Mouse (Mus musculus) olfactory bulb, adult 2 months (tissue): Measurements from ENCODE around the gene Ganab. TPM values are rescaled to one million over a fixed set of nuclear protein-coding genes. Genes with fewer than 3 reads are reported as not detected.

Experiments used
- H3K27ac ChIP-seq: fragments of 200-500 bp; 2 replicates; pipeline ENCODE4 v1.5.1; 2012; ENCODE audit warnings: low read depth, low read length; ENCODE audit not compliant: insufficient read depth
- H3K4me1 ChIP-seq: fragments of 200-500 bp; 2 replicates; pipeline ENCODE4 v1.6.1; 2012; ENCODE audit warnings: low read length; ENCODE audit not compliant: control insufficient read depth, insufficient read depth
- H3K4me3 ChIP-seq: fragments of 200-500 bp; 2 replicates; pipeline ENCODE4 v1.5.1; 2012; ENCODE audit warnings: mild to moderate bottlenecking, low read depth, low read length, moderate library complexity; ENCODE audit not compliant: insufficient read depth
- CTCF ChIP-seq: fragments of 200-500 bp; IDR thresholded peaks from 2 replicates; pipeline ENCODE4 v1.5.1; 2012; ENCODE audit warnings: low read depth, mild to moderate bottlenecking, low read length, moderate library complexity; ENCODE audit not compliant: insufficient read depth
- POLR2A ChIP-seq: fragments of 200-500 bp; IDR thresholded peaks from 2 replicates; pipeline ENCODE4 v1.6.1; 2012; ENCODE audit warnings: mild to moderate bottlenecking, low read depth, low read length, moderate library complexity; ENCODE audit not compliant: insufficient read depth
- WGBS: fragments of 180-500 bp; shearing (Covaris S2); methylation state at CpG from one replicate; pipeline ENCODE4 v1.1.7; 2018; 5-methylcytosine and 5-hydroxymethylcytosine counted together
- polyA plus RNA-seq: library from polyadenylated mRNA; stranded (reverse); fragments of >200 nt; gene quantifications from 2 replicates; pipeline ENCODE4 v1.2.4, GENCODE M21; 2012; ENCODE audit warnings: low replicate concordance; ENCODE audit not compliant: missing spikeins, insufficient read depth, insufficient read length

Gene Ganab
- polyA plus RNA-seq, 1 experiment = not detected

- under 1% methylated on average over 46 of the region's 46 CpGs for WGBS
- no peaks in the 10 kb centered on the region for H3K4me1 ChIP-seq
Measured at GRCm38 (mm10) chr19:8953135-8954039, 55.5 kb downstream of the Ganab start, which contains the start of gene Tut1. TSS of gene Tut1 (plus strand) at chr19:8953847.

DNA sequence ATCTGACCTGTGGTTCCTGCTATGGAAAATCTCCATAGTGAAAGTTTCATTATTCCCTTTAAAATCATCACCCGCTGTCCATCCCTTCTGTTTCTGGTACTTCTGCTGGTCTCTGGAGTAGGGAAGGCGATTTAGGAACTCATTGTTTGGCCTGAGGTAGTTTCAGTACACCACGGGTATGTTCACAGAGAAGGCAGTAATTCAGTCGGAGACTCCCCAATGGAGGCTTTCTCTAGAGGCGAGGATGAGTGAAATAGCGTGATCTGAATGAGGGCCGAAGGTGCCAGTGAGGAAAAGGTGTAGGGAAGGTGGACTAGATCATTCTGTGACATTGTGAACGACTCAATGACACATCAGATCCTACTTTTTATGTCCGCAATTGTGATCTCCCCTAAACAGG is 56.3 kb downstream of the Ganab start:
- Histone ChIP-seq H3K4me3 (peak overlapping the region; percentile 72), H3K4me1 (no peaks in the 10 kb centered on the region), H3K27ac (no peak overlapping the region)
- TF ChIP-seq CTCF (no peak), POLR2A (no peak)
- 2% methylated on average over 9 of the region's 9 CpGs for WGBS

More at GRCm38 (mm10) chr19:8953135-8954039, 55.5 kb downstream of the Ganab start, which contains the start of gene Tut1:
- Histone ChIP-seq H3K27ac (peak within 1 kb of the TSS; percentile 49), H3K4me3 (peak within 1 kb of the TSS; percentile 72)
- TF ChIP-seq POLR2A (no peak), CTCF (no peak)

DNA sequence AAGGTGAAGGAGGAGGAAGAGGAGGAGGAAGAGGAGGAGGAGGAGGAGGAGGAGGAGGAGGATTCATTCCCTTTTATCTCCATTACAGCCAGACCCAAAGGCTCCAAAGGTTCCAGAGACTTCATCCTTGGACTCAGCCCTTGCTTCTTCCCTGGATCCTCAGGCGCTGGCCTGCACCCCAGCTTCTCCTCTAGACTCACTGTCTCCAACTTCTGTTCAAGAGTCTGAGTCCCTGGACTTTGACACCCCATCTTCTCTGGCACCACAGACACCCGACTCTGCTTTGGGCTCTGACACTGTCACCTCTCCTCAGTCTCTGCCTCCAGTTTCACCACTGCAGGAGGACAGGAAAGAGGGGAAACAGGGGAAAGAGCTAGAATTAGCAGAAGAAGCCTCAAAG is 64.4 kb downstream of the Ganab start:
- Histone ChIP-seq H3K27ac (no peak overlapping the region), H3K4me3 (no peak overlapping the region), H3K4me1 (no peaks in the 10 kb centered on the region; the same call in 1 of the 2 replicates)
- TF ChIP-seq CTCF (no peak), POLR2A (no peak)
- 98% methylated on average over 2 of the region's 2 CpGs for WGBS

DNA sequence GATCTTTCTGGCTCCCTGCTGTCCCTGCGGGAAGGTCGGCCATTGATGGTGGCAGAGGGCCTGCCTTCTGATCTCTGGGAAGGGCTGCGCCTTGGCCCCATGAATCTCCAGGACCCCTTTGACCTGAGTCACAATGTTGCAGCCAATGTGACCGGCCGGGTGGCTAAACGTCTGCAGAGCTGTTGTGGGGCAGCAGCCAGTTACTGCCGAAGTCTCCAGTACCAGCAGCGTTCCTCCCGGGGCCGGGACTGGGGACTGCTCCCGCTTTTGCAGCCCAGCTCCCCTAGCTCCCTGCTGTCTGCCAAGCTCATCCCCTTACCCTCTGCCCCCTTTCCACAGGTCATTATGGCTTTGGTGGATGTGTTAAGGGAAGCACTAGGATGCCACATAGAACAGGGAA is 67.2 kb downstream of the Ganab start:
- H3K27ac ChIP-seq = no peak overlapping the region
- H3K4me3 ChIP-seq = no peak overlapping the region
- no peaks in the 10 kb centered on the region; the same call in 1 of the 2 replicates for H3K4me1 ChIP-seq
- 89% methylated on average over 11 of the region's 11 CpGs for WGBS
- no peak for TF ChIP-seq CTCF
- TF ChIP-seq POLR2A = no peak

GRCm38 (mm10) chr19:8965771-8966170 is 67.9 kb downstream of the Ganab start:
- H3K27ac ChIP-seq = no peak overlapping the region
- TF ChIP-seq CTCF (no peak), POLR2A (no peak)
- no peaks in the 10 kb centered on the region; the same call in 1 of the 2 replicates for H3K4me1 ChIP-seq
- whole genome bisulfite sequencing = 65% methylated on average over 8 of the region's 8 CpGs
- H3K4me3 ChIP-seq = no peak overlapping the region

DNA sequence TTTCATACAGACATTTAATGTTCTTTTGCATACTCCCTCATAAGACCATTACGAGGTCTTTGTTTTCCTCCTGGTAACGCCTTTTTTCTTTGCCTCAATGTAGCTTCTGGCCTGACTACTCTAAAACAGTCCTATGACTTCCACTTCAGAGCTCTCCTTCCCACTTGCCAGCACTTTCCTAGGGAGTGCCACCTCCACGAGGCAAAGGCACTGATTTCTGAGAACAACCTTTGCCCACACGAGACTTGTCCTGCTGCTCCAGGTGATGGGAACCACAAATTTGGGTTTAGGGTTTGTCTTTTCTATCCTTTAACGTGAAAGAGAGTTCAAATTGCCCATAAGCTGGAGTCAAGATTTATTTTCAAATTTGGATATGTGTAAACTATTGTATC is 68.3 kb downstream of the Ganab start:
- H3K4me1 ChIP-seq = no peaks in the 10 kb centered on the region; the same call in 1 of the 2 replicates
- TF ChIP-seq POLR2A = no peak
- no peak for TF ChIP-seq CTCF
- WGBS = 15% methylated on average over 5 of the region's 5 CpGs

More for the DNA sequence above, 68.3 kb downstream of the Ganab start:
- Histone ChIP-seq H3K27ac (peak overlapping the region; percentile 47; the same call in 1 of the 2 replicates), H3K4me3 (peak overlapping the region; percentile 50)

Other genes starting within 250 kb of the Ganab start
- not detected in 2 replicates for gene Chrm1, start 234.3 kb upstream of the Ganab start, polyA plus RNA-seq
- gene Slc3a2, start 174.7 kb upstream of the Ganab start, polyA plus RNA-seq = not detected in 2 replicates
- gene Wdr74, start 162.2 kb upstream of the Ganab start, polyA plus RNA-seq = not detected in 2 replicates
- not detected in 2 replicates for gene 1700092M07Rik, start 157.4 kb upstream of the Ganab start, polyA plus RNA-seq
- 609 TPM in 1 of 2 replicates, not detected in the other for gene Stx5a, start 156.7 kb upstream of the Ganab start, polyA plus RNA-seq
- not detected in 2 replicates for gene Nxf1, start 141.0 kb upstream of the Ganab start, polyA plus RNA-seq
- gene Tmem223, start 127.1 kb upstream of the Ganab start, polyA plus RNA-seq = not detected in 2 replicates
- gene Tmem179b, start 123.6 kb upstream of the Ganab start, polyA plus RNA-seq = not detected in 2 replicates
- gene Taf6l, start 111.7 kb upstream of the Ganab start, polyA plus RNA-seq = not detected in 2 replicates
- not detected in 2 replicates for gene Polr2g, start 99.5 kb upstream of the Ganab start, polyA plus RNA-seq
- gene Zbtb3, start 95.5 kb upstream of the Ganab start, polyA plus RNA-seq = not detected in 2 replicates
- not detected in 2 replicates for gene Ttc9c, start 78.7 kb upstream of the Ganab start, polyA plus RNA-seq
- 134 and 194 TPM in 2 replicates for gene Hnrnpul2, start 78.1 kb upstream of the Ganab start, polyA plus RNA-seq
- not detected in 2 replicates for gene AC129217.1, start 68.3 kb upstream of the Ganab start, polyA plus RNA-seq
- gene Bscl2, start 60.6 kb upstream of the Ganab start, polyA plus RNA-seq = not detected in 2 replicates
- not detected in 2 replicates for gene Gng3, start 58.9 kb upstream of the Ganab start, polyA plus RNA-seq
- gene Lrrn4cl, start 47.3 kb upstream of the Ganab start, polyA plus RNA-seq = not detected in 2 replicates
- gene Ubxn1, start 26.6 kb upstream of the Ganab start, polyA plus RNA-seq = 403 TPM in 1 of 2 replicates, not detected in the other
- not detected in 2 replicates for gene Uqcc3, start 17.1 kb upstream of the Ganab start, polyA plus RNA-seq
- gene Lbhd1, start 14.3 kb upstream of the Ganab start, polyA plus RNA-seq = not detected in 2 replicates
- gene Gm49403, start 14.1 kb upstream of the Ganab start, polyA plus RNA-seq = not detected in 2 replicates
- gene 1810009A15Rik, start 9.2 kb upstream of the Ganab start, polyA plus RNA-seq = not detected in 2 replicates
- not detected in 2 replicates for gene Gm49416, start 9.1 kb upstream of the Ganab start, polyA plus RNA-seq
- not detected in 2 replicates for gene Ints5, start 5.1 kb upstream of the Ganab start, polyA plus RNA-seq
- gene B3gat3, start 22.3 kb downstream of the Ganab start, polyA plus RNA-seq = not detected in 2 replicates
- not detected in 2 replicates for gene Rom1, start 31.3 kb downstream of the Ganab start, polyA plus RNA-seq
- not detected in 2 replicates for gene Eml3, start 31.5 kb downstream of the Ganab start, polyA plus RNA-seq
- gene Mta2, start 43.8 kb downstream of the Ganab start, polyA plus RNA-seq = not detected in 2 replicates
- gene Tut1, start 55.8 kb downstream of the Ganab start, polyA plus RNA-seq = not detected in 2 replicates
- gene Eef1g, start 69.0 kb downstream of the Ganab start, polyA plus RNA-seq = 678 TPM in 1 of 2 replicates, not detected in the other
- not detected in 2 replicates for gene Ahnak, start 91.2 kb downstream of the Ganab start, polyA plus RNA-seq
- not detected in 2 replicates for gene Scgb1a1, start 189.9 kb downstream of the Ganab start, polyA plus RNA-seq
- 72.4 TPM in 1 of 2 replicates, not detected in the other for gene Asrgl1, start 237.6 kb downstream of the Ganab start, polyA plus RNA-seq